Comparison of ENCODE assay signal across 8 mouse cellular contexts in genomic region chr15:31150546-31151471, GRCm38 (mm10).
DNase-seq lines count a peak whose midpoint lies in the region; ATAC-seq and TF ChIP-seq lines count a peak whose summit lies in the region.

No protein-coding gene starts in this region.

- H3K9ac ChIP-seq in heart, embryonic 15.5 days = no peak overlapping the region
- no peak overlapping the region for H3K9ac ChIP-seq in lung, postnatal 0 days (replicated peaks; ENCODE audit: low read depth)

- peaks cover 10% of the 10 kb centered on the region for H3K4me1 ChIP-seq in embryonic facial prominence, embryonic 10.5 days
- no peaks in the 10 kb centered on the region for H3K4me1 ChIP-seq in heart, embryonic 15.5 days (replicated peaks)
- H3K4me1 ChIP-seq in lung, postnatal 0 days (ENCODE audit: insufficient read depth, low read depth, low read length) = no peaks in the 10 kb centered on the region

- H3K4me2 ChIP-seq in heart, embryonic 15.5 days = peak overlapping the region; percentile 44; the same call in 1 of the 2 replicates
- H3K4me2 ChIP-seq in lung, postnatal 0 days (replicated peaks; ENCODE audit: low read depth, low read length) = no peak overlapping the region; the same call in 1 of the 2 replicates

- H3K27ac ChIP-seq in embryonic facial prominence, embryonic 10.5 days (replicated peaks) = 0 out of 2 replicates have a peak overlapping the region, but pooled peaks have one; percentile 7
- no peak overlapping the region for H3K27ac ChIP-seq in heart, embryonic 15.5 days
- no peak overlapping the region for H3K27ac ChIP-seq in lung, postnatal 0 days (ENCODE audit: low read length)

- DNase-seq in 3T3-L1 (ENCODE audit: low read depth, low spot score) = peak; percentile 64
- DNase-seq in adrenal gland, adult 2 months = peak; percentile 40
- peak; percentile 62 for DNase-seq in embryonic facial prominence, embryonic 10.5 days (ENCODE audit: low spot score)
- peak; percentile 80 for DNase-seq in layer of hippocampus, adult 11-12 months (ENCODE audit: low spot score)
- DNase-seq in lung, postnatal 0 days (ENCODE audit: low spot score) = peak; percentile 60
- DNase-seq in retina, postnatal 7 days (ENCODE audit: low read depth, low spot score) = peak; percentile 36
- no peak for DNase-seq in spleen, adult 12 weeks (ENCODE audit: low spot score)

- no peaks in the 10 kb centered on the region for H3K9me3 ChIP-seq in embryonic facial prominence, embryonic 10.5 days
- no peaks in the 10 kb centered on the region for H3K9me3 ChIP-seq in heart, embryonic 15.5 days (replicated peaks)
- H3K9me3 ChIP-seq in lung, postnatal 0 days (ENCODE audit: low read length) = no peaks in the 10 kb centered on the region

- no peaks in the 10 kb centered on the region; the same call in 1 of the 2 replicates for H3K27me3 ChIP-seq in embryonic facial prominence, embryonic 10.5 days (replicated peaks; ENCODE audit: low read depth, poor library complexity, severe bottlenecking)
- peaks cover 6% of the 10 kb centered on the region; the same call in 1 of the 2 replicates for H3K27me3 ChIP-seq in heart, embryonic 15.5 days
- no peaks in the 10 kb centered on the region for H3K27me3 ChIP-seq in lung, postnatal 0 days (replicated peaks; ENCODE audit: insufficient read depth, low read length)

- ATAC-seq in heart, embryonic 15.5 days (replicated peaks; ENCODE audit: insufficient number of reproducible peaks, insufficient read depth, low FRiP score, low read depth) = no peak
- ATAC-seq in lung, postnatal 0 days = peak; percentile 54

- H3K36me3 ChIP-seq in embryonic facial prominence, embryonic 10.5 days (replicated peaks) = no peaks in the 10 kb centered on the region
- no peaks in the 10 kb centered on the region for H3K36me3 ChIP-seq in heart, embryonic 15.5 days
- H3K36me3 ChIP-seq in lung, postnatal 0 days (ENCODE audit: insufficient read depth, low read length) = no peaks in the 10 kb centered on the region

- H3K4me3 ChIP-seq in embryonic facial prominence, embryonic 10.5 days = no peak overlapping the region
- no peak overlapping the region for H3K4me3 ChIP-seq in heart, embryonic 15.5 days
- no peak overlapping the region for H3K4me3 ChIP-seq in lung, postnatal 0 days (ENCODE audit: low read depth, low read length)

- TF ChIP-seq EP300 in lung, postnatal 0 days (IDR thresholded peaks at IDR 0.05) = no peak

- 45% methylated on average over 21 of the region's 21 CpGs for WGBS in embryonic facial prominence, embryonic 10.5 days
- WGBS in heart, embryonic 15.5 days = 47% methylated on average over 21 of the region's 21 CpGs
- 43% methylated on average over 21 of the region's 21 CpGs for WGBS in lung, postnatal 0 days

- peak; percentile 76 for TF ChIP-seq CTCF in lung, postnatal 0 days (IDR thresholded peaks at IDR 0.05)
